Mouse (Mus musculus) ES-Bruce4 (cell line): ENCODE measurements around the gene Pcsk4. TPM values are rescaled to one million over a fixed set of nuclear protein-coding genes. Genes with fewer than 3 reads are reported as not detected.

Experiments
- H3K27ac ChIP-seq: 2 replicates; pipeline ENCODE4 v1.5.1; 2012; ENCODE audit warnings: low read length, inconsistent platforms; ENCODE audit not compliant: insufficient read depth
- H3K27me3 ChIP-seq: 2 replicates; pipeline ENCODE4 v1.6.1; 2012; ENCODE audit warnings: mild to moderate bottlenecking, low read length, inconsistent platforms; ENCODE audit not compliant: control insufficient read depth, poor library complexity, insufficient read depth, severe bottlenecking
- H3K36me3 ChIP-seq: 2 replicates; pipeline ENCODE4 v1.6.1; 2012; ENCODE audit warnings: inconsistent platforms, mild to moderate bottlenecking, low read length, moderate library complexity; ENCODE audit not compliant: control insufficient read depth, poor library complexity, insufficient read depth, severe bottlenecking
- H3K4me1 ChIP-seq: one replicate; pipeline ENCODE4 v1.8.1; 2011; ENCODE audit warnings: low read length; ENCODE audit not compliant: control insufficient read depth, insufficient read depth
- H3K4me3 ChIP-seq: 2 replicates; pipeline ENCODE4 v1.5.1; 2011; ENCODE audit warnings: low read depth, mild to moderate bottlenecking, low read length
- H3K9ac ChIP-seq: 2 replicates; pipeline ENCODE4 v1.6.1; 2012; ENCODE audit warnings: low read depth, mild to moderate bottlenecking, inconsistent platforms; ENCODE audit not compliant: poor library complexity, severe bottlenecking
- H3K9me3 ChIP-seq: replicated peaks from 2 replicates; pipeline ENCODE4 v1.6.1; 2012; ENCODE audit warnings: mild to moderate bottlenecking, low read length, inconsistent platforms; ENCODE audit not compliant: control insufficient read depth, poor library complexity, insufficient read depth, severe bottlenecking
- CTCF ChIP-seq: IDR thresholded peaks from one replicate; pipeline ENCODE4 v1.8.1; 2011; ENCODE audit warnings: low read depth, low read length
- EP300 ChIP-seq: IDR thresholded peaks from 2 replicates; pipeline ENCODE4 v1.6.1; 2011; ENCODE audit warnings: low read depth, low read length; ENCODE audit not compliant: insufficient read depth
- POLR2A ChIP-seq: IDR thresholded peaks from one replicate; pipeline ENCODE4 v1.8.1; 2011; ENCODE audit warnings: low read length; ENCODE audit not compliant: insufficient read depth
- polyA plus RNA-seq: library from polyadenylated mRNA; stranded (reverse); fragments of >200 nt; gene quantifications from 2 replicates; pipeline ENCODE4 v1.2.4, GENCODE M21; 2011; ENCODE audit warnings: low read depth; ENCODE audit not compliant: missing spikeins, insufficient read depth, insufficient read length

Pcsk4 gene
- polyA plus RNA-seq, 1 experiment: 2.8 TPM

DNA sequence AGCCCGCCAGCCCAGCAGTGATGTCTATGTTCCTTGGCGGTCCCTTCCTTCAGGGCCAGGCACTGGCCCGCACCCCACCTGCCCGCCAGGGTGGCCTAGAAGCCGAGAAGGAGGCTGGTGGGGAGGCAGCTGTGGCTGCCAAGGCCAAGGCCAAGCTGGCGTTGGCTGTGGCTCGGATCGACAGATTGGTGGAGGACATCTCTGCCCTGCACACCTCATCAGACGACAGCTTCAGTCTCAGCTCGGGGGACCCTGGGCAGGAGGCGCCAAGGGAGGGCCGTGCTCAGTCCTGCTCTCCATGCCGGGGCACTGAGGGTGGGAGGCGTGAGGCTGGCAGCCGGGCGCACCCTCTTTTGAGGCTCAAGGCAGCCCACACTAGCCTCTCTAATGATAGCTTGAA lies 17.7 kb downstream of the Pcsk4 start:
- Histone ChIP-seq H3K27me3 (no peaks in the 10 kb centered on the region), H3K9me3 (no peaks in the 10 kb centered on the region), H3K4me1 (no peaks in the 10 kb centered on the region), H3K36me3 (no peaks in the 10 kb centered on the region), H3K27ac (no peak overlapping the region), H3K9ac (no peak overlapping the region), H3K4me3 (peak overlapping the region; percentile 44)
- TF ChIP-seq CTCF: no peak

- TF ChIP-seq POLR2A (peak; percentile 80), EP300 (no peak), CTCF (no peak)
- Histone ChIP-seq H3K27ac (no peak overlapping the region), H3K4me3 (peak overlapping the region; percentile 77), H3K9me3 (no peaks in the 10 kb centered on the region), H3K9ac (peak overlapping the region; percentile 32), H3K27me3 (no peaks in the 10 kb centered on the region), H3K4me1 (no peaks in the 10 kb centered on the region), H3K36me3 (no peaks in the 10 kb centered on the region)
These were observed 24.4 kb downstream of the Pcsk4 start for GRCm38 (mm10) chr10:80304862-80305261.

DNA sequence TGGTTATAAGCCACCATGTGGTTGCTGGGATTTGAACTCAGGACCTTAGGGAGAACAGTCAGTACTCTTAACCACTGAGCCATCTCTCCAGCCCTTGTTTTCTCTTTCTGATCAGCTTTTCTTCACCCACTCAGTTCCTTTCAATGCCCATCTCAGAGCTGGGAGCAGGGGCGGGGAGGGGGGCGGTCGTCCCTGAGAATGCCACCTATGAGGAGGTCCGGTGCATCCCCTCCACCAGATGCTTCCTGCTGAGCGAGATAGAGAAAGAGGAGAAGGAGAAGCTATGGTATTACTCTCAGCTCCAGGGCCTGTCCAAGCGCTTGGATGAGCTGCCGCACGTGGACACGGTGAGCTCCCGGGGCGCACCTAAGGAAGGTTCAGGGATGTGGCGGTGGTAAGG lies 24.8 kb downstream of the Pcsk4 start:
- Histone ChIP-seq H3K4me3 (peak overlapping the region; percentile 77), H3K27me3 (no peaks in the 10 kb centered on the region), H3K9ac (peak overlapping the region; percentile 32), H3K4me1 (no peaks in the 10 kb centered on the region), H3K9me3 (no peaks in the 10 kb centered on the region), H3K36me3 (no peaks in the 10 kb centered on the region), H3K27ac (no peak overlapping the region)
- TF ChIP-seq POLR2A: no peak
- TF ChIP-seq CTCF: no peak
- TF ChIP-seq EP300: no peak

GRCm38 (mm10) chr10:80302471-80302881 lies 26.8 kb downstream of the Pcsk4 start:
- peaks cover 2% of the 10 kb centered on the region for H3K4me1 ChIP-seq
- no peak overlapping the region for H3K9ac ChIP-seq
- H3K36me3 ChIP-seq: no peaks in the 10 kb centered on the region
- no peak overlapping the region for H3K4me3 ChIP-seq
- TF ChIP-seq EP300 (no peak), POLR2A (no peak), CTCF (no peak)
- H3K27ac ChIP-seq: no peak overlapping the region
- no peaks in the 10 kb centered on the region for H3K9me3 ChIP-seq
- H3K27me3 ChIP-seq: no peaks in the 10 kb centered on the region

- H3K9me3 ChIP-seq: no peaks in the 10 kb centered on the region
- no peak overlapping the region for H3K4me3 ChIP-seq
- H3K4me1 ChIP-seq: peaks cover 2% of the 10 kb centered on the region
- no peaks in the 10 kb centered on the region for H3K27me3 ChIP-seq
- TF ChIP-seq EP300 (no peak), POLR2A (no peak), CTCF (no peak)
- H3K9ac ChIP-seq: no peak overlapping the region
- H3K36me3 ChIP-seq: no peaks in the 10 kb centered on the region
- H3K27ac ChIP-seq: no peak overlapping the region
These were observed 27.3 kb downstream of the Pcsk4 start for GRCm38 (mm10) chr10:80302082-80302355.

DNA sequence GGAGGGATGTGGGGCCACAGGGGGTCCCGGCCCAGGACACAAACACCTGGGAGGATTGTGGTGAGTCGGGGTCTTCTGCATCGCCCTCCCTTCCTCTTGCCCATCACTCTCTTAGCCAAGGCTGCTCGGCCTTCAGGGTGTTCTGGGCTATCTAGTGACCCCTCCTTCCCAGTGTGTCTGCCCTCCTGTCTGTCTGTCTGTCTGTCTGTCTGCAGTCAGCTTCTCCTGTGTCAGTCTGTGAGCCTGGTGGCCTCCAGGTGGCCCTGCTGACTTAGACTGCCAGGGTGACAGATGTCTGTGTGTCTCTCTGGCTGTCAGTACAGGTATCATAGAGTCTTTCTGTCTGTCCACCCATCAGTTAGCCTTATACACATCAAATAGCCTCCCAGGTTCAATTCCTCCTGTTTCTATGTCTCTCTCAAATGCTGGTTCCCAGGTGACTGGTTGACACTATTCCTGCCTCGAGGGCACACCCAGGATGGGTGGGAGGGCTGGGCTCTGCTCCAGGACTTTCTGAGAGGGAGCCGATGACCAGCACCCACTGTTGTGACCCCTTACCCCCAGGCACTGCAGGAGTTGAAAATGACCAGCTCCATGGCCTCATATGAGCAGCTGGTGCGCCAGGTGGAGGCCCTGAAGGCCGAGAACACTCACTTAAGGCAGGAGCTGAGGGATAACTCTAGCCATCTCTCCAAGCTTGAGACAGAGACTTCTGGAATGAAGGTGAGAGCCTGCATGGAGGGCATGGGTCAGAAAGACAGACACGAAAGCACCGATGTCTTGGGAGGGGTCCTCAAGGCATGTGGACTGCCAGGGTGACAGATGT lies 27.8 kb downstream of the Pcsk4 start:
- peaks cover 2% of the 10 kb centered on the region for H3K4me1 ChIP-seq
- H3K9me3 ChIP-seq: no peaks in the 10 kb centered on the region
- no peak overlapping the region for H3K27ac ChIP-seq
- no peaks in the 10 kb centered on the region for H3K36me3 ChIP-seq
- H3K9ac ChIP-seq: no peak overlapping the region
- H3K27me3 ChIP-seq: no peaks in the 10 kb centered on the region
- H3K4me3 ChIP-seq: no peak overlapping the region
- TF ChIP-seq POLR2A (no peak), EP300 (no peak), CTCF (no peak)
